Mouse (Mus musculus): ENCODE measurements at regions not wholly inside any gene's neighbourhood (a gene's known extent, or its start where the extent isn't known, plus 50 kb on each side); places are given as distances from the start of the nearest gene placed in this dataset.

DNA sequence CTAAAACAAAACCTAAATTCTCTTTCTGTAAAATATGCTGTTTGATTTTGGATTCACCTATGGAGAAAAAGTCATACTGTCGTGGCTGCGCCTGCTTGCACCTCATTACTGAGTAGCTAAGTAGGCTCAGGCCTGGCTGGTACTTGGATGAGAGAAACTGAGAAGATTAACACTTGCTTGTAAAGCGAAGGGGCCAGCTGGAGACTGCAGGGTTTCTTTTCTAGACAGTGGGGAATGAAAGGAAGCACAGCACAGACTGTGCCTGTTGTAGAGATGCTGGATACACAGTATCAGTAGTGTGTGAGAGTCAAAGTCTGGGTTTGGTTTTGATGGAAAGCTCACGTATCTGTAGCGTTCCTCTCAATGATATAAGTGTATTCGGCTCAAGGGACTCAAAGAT lies 123.5 kb downstream of the Ackr3 start:
- TF ChIP-seq CTCF (IDR thresholded peaks at IDR 0.05; ENCODE audit: control insufficient read depth, insufficient read depth, insufficient read length) (no peak), MAX (IDR thresholded peaks at IDR 0.05) (no peak), CEBPB (IDR thresholded peaks at IDR 0.05; ENCODE audit: low read depth) (no peak)
